Mouse (Mus musculus) hindbrain, embryonic 10.5 days (tissue): Measurements from ENCODE around the gene Gemin7. TPM values are rescaled to one million over a fixed set of nuclear protein-coding genes. Genes with fewer than 3 reads are reported as not detected.
A peak's percentile ranks its signal among the peaks of the same experiment; 100 is the strongest.
"Not testable (repeated sequence)": the region's sequence is repeated elsewhere in the genome, so short reads cannot be mapped to it uniquely, and the experiment has no call there.

Source experiments
- DNase-seq: peaks from one replicate; pipeline ENCODE4 v3.0.0-alpha.2; 2017; ENCODE audit warnings: low spot score
- H3K27ac ChIP-seq: fragments of 300-500 bp; sonication (generic); 2 replicates; pipeline ENCODE4 v1.5.1; 2016; ENCODE audit warnings: mild to moderate bottlenecking, moderate library complexity
- H3K27me3 ChIP-seq: fragments of 300-500 bp; sonication (generic); 2 replicates; pipeline ENCODE4 v1.6.1; 2016; ENCODE audit warnings: mild to moderate bottlenecking; ENCODE audit not compliant: poor library complexity, insufficient read depth, severe bottlenecking
- H3K36me3 ChIP-seq: fragments of 300-500 bp; sonication (generic); 2 replicates; pipeline ENCODE4 v1.6.1; 2016; ENCODE audit warnings: mild to moderate bottlenecking, moderate library complexity
- H3K4me1 ChIP-seq: fragments of 300-500 bp; sonication (generic); replicated peaks from 2 replicates; pipeline ENCODE4 v1.6.1; 2016; ENCODE audit warnings: mild to moderate bottlenecking
- H3K4me3 ChIP-seq: fragments of 300-500 bp; sonication (generic); 2 replicates; pipeline ENCODE4 v1.5.1; 2016; ENCODE audit warnings: mild to moderate bottlenecking, moderate library complexity
- H3K9me3 ChIP-seq: fragments of 300-500 bp; sonication (generic); 2 replicates; pipeline ENCODE4 v1.6.1; 2016; ENCODE audit warnings: mild to moderate bottlenecking, moderate library complexity
- WGBS: fragments of 180-500 bp; shearing (Covaris S2); methylation state at CpG from one replicate; pipeline ENCODE4 v1.1.7; 2016; 5-methylcytosine and 5-hydroxymethylcytosine counted together
- polyA plus RNA-seq: library from polyadenylated mRNA; unstranded; fragments of >200 nt; fragmentation: Nextera tagmentation; extraction: Ambion mirVana; gene quantifications from 2 replicates; pipeline ENCODE4 v1.2.1, GENCODE M21; 2016

The Gemin7 gene
- polyA plus RNA-seq = 177 and 188 TPM in 2 replicates

DNA sequence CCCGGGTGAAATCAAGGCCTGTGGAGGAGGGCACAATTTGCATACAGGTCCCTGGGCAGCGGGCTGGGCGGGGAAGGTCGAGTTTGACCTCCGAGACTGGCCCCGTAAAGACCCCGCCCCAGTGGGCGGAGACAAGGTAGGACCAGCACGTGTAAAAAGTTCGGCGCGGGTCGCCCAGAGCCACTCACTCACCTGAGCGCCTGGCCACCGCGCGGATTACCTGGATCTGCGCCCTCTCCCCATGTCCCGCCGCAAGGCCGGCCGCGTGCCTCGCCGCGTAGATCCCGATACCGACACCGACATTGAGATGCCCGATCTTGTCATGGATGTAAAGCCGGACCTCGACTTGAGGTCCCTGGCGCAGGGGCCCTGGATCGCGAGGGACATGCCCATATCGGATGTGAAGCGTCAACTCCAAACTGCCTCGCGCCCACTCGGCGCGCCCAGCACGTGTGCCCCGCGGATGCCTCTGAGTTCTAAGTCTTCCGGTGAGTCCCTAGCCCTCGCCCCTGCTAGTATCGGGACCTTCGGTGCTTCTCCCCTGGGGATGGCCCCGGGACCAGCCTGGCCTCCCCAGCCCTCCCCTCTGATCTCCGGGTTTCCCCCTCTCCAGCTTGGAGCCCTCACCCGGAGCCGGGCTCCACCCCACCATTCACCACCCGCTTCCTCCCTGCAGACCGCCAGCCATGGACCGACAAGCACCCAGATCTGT is at the start of gene Gemin7, which contains the start of gene Zfp296:
Gene Gemin7 (minus strand): TSS at position 455 of the 712 bp plus-strand sequence.
Gene Zfp296 (plus strand): TSS at position 147 of the 712 bp plus-strand sequence.
- Histone ChIP-seq H3K36me3 (peaks cover 30% of the 10 kb centered on the region), H3K27me3 (peaks cover 67% of the 10 kb centered on the region), H3K4me3 (peak within 1 kb of the TSS; percentile 50), H3K27ac (no peak within 1 kb of the TSS), H3K9me3 (no peaks in the 10 kb centered on the region), H3K4me1 (peaks cover 27% of the 10 kb centered on the region)
- no peak for DNase-seq
- WGBS = under 1% methylated on average over 56 of the region's 56 CpGs

- Histone ChIP-seq H3K27me3 (peaks cover 16% of the 10 kb centered on the region), H3K4me3 (no peak overlapping the region), H3K4me1 (peaks cover 17% of the 10 kb centered on the region), H3K36me3 (no peaks in the 10 kb centered on the region), H3K9me3 (0 out of 2 replicates have a peak, but pooled peaks cover 1% of the 10 kb centered on the region), H3K27ac (no peak overlapping the region)
- DNase-seq = no peak
- WGBS = 75% methylated on average over 2 of the region's 2 CpGs
Observed at GRCm38 (mm10) chr7:19623433-19623832, 46.0 kb upstream of the Gemin7 start.

DNA sequence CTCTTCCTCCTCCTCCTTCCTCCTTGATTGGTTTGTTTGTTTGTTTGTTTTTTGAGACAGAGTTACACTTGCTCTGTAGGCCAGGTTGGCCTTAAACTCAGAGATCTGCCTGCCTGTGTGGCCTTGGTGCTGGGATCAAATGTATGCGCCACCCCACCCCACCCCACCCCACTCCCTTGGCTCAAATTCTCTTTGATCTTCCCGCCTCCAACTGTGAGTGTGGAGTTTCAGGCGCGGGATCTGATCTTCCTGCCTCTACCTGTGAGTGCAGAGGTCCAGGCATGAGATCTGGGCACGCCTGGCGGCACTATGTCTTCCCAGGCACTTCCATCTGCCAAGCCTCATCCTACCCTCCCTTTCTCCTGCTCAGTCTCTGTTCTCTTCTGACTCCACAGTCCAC is 44.8 kb upstream of the Gemin7 start:
- Histone ChIP-seq H3K4me1 (peaks cover 8% of the 10 kb centered on the region), H3K36me3 (no peaks in the 10 kb centered on the region), H3K27me3 (peaks cover 16% of the 10 kb centered on the region), H3K27ac (no peak overlapping the region), H3K4me3 (no peak overlapping the region), H3K9me3 (no peaks in the 10 kb centered on the region)
- WGBS = 43% methylated on average over 6 of the region's 6 CpGs
- DNase-seq = no peak

- no peaks in the 10 kb centered on the region for H3K36me3 ChIP-seq
- no peak overlapping the region for H3K27ac ChIP-seq
- no peaks in the 10 kb centered on the region for H3K9me3 ChIP-seq
- peaks cover 16% of the 10 kb centered on the region for H3K27me3 ChIP-seq
- H3K4me3 ChIP-seq = no peak overlapping the region
- H3K4me1 ChIP-seq = peaks cover 8% of the 10 kb centered on the region
- DNase-seq = no peak
- 93% methylated on average over 7 of the region's 7 CpGs for WGBS
Observed at GRCm38 (mm10) chr7:19620811-19621210, 43.4 kb upstream of the Gemin7 start.

GRCm38 (mm10) chr7:19619004-19619801 is 41.8 kb upstream of the Gemin7 start:
- Histone ChIP-seq H3K4me3 (peak overlapping the region; percentile 53), H3K27me3 (peaks cover 16% of the 10 kb centered on the region), H3K9me3 (no peaks in the 10 kb centered on the region), H3K4me1 (peaks cover 8% of the 10 kb centered on the region), H3K27ac (peak overlapping the region; percentile 83), H3K36me3 (no peaks in the 10 kb centered on the region)
- DNase-seq = peak; percentile 84
- 8% methylated on average over 35 of the region's 35 CpGs for WGBS

GRCm38 (mm10) chr7:19615036-19615577 is 37.7 kb upstream of the Gemin7 start:
- no peak for DNase-seq
- Histone ChIP-seq H3K9me3 (0 out of 2 replicates have a peak, but pooled peaks cover 3% of the 10 kb centered on the region), H3K4me1 (peaks cover 8% of the 10 kb centered on the region), H3K36me3 (no peaks in the 10 kb centered on the region), H3K4me3 (no peak overlapping the region), H3K27ac (no peak overlapping the region), H3K27me3 (peaks cover 10% of the 10 kb centered on the region)
- WGBS = 89% methylated on average over 12 of the region's 12 CpGs

GRCm38 (mm10) chr7:19610969-19611368 is 33.6 kb upstream of the Gemin7 start:
- 77% methylated on average over 5 of the region's 5 CpGs for WGBS
- Histone ChIP-seq H3K27ac (no peak overlapping the region), H3K9me3 (0 out of 2 replicates have a peak, but pooled peaks cover 6% of the 10 kb centered on the region), H3K4me1 (no peaks in the 10 kb centered on the region), H3K36me3 (no peaks in the 10 kb centered on the region), H3K4me3 (no peak overlapping the region), H3K27me3 (no peaks in the 10 kb centered on the region)
- no peak for DNase-seq

- Histone ChIP-seq H3K36me3 (no peaks in the 10 kb centered on the region), H3K4me1 (no peaks in the 10 kb centered on the region), H3K27me3 (no peaks in the 10 kb centered on the region), H3K27ac (no peak overlapping the region), H3K9me3 (0 out of 2 replicates have a peak, but pooled peaks cover 6% of the 10 kb centered on the region), H3K4me3 (no peak overlapping the region)
- WGBS = 90% methylated on average over 12 of the region's 12 CpGs
- no peak for DNase-seq
Observed at GRCm38 (mm10) chr7:19609641-19610332, 32.4 kb upstream of the Gemin7 start.

DNA sequence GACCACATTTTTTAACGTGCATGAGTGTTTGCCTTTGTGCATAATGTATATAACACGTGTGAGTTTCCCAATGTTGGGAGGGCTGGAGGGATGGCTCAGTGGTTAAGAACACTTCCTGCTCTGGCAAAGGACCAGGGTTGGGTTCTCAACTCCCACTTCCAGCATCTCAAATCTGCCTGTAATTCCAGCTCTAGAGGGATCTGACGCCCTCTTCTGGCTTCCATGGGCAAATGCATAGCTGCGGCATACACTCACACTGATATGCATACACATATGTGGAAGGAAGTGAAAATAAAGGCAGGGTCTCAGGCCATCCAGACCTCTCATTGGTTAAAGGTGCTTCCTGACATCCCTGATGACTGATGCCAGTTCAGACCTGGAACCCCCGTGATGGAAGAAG is 29.9 kb upstream of the Gemin7 start:
- no peak overlapping the region for H3K27ac ChIP-seq
- H3K4me3 ChIP-seq = no peak overlapping the region
- H3K36me3 ChIP-seq = peaks cover 5% of the 10 kb centered on the region
- no peak for DNase-seq
- H3K9me3 ChIP-seq = 0 out of 2 replicates have a peak, but pooled peaks cover 6% of the 10 kb centered on the region
- peaks cover 19% of the 10 kb centered on the region for H3K4me1 ChIP-seq
- WGBS = 87% methylated on average over 5 of the region's 5 CpGs
- H3K27me3 ChIP-seq = no peaks in the 10 kb centered on the region

DNA sequence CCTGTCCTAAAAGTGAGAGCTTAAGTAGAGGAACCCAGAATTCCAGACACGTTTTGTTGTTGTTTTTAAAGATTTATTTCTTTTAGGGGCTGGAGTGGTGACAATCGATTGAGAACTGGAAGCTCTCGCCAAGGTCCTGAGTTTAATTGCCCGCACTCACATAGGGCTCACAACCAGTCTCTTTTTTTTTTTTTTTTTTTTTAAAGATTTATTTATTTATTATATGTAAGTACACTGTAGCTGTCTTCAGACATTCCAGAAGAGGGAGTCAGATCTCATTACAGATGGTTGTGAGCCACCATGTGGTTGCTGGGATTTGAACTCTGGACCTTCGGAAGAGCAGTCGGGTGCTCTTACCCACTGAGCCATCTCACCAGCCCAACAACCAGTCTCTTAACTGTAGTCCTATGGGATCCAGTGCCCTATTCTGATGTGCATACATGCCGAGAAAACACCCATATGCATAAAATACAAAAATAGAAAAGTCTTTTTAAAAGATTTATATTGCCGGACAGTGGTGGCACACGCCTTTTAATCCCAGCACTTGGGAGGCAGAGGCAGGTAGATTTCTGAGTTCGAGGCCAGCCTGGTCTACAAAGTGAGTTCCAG is 27.3 kb upstream of the Gemin7 start:
- Histone ChIP-seq H3K4me3 (peak overlapping the region; percentile 99), H3K27ac (peak overlapping the region; percentile 94), H3K36me3 (peaks cover 30% of the 10 kb centered on the region), H3K4me1 (peaks cover 31% of the 10 kb centered on the region)
- H3K27me3 ChIP-seq, H3K9me3 ChIP-seq, DNase-seq: not testable (repeated sequence)
- 62% methylated on average over 10 of the region's 10 CpGs for WGBS

DNA sequence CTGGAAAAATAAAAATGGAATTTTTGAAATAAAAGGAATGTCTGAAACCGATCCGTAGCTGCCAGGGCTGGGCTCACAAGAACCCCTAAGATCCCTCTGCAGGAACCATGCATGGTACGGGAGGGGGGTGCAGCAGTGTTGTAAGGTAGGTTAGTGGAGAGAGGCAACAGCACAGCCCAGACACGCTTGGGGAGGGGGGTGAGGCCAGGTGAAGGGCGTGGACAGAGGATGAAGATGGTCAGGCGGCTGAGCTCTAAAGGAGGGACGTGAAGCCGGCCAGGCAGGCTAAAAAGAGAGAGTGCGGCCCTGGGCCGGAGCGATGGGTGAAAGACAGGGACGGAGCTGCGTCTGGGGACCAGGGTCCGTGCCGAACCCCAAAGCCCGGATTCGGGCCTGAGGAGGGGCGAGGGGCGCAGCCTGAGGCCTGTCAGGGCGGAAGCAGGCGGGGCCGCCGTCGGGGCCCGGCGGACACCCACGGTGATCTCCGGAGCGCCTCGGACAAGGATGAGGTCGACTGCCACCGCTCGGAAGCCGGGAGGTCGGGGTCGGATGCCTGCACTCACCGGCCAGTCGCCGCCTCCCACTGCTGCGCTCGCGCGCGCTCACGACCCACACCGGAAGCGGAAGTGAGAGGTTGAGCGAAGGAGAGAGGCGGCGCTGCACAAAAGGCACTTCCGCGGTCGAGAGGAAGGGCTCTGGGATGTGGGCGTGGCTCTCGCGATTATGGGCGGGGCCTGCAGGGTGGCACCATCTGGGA is 26.6 kb upstream of the Gemin7 start, which contains the start of gene Clasrp:
Gene Clasrp (minus strand): TSS at position 638 of the 757 bp plus-strand sequence.
- Histone ChIP-seq H3K4me1 (peaks cover 31% of the 10 kb centered on the region), H3K27me3 (no peaks in the 10 kb centered on the region), H3K36me3 (peaks cover 37% of the 10 kb centered on the region), H3K9me3 (no peaks in the 10 kb centered on the region), H3K4me3 (peak within 1 kb of the TSS; percentile 99), H3K27ac (peak within 1 kb of the TSS; percentile 94)
- DNase-seq = peak; percentile 95
- WGBS = 1% methylated on average over 57 of the region's 57 CpGs
